Mouse (Mus musculus) embryo, embryonic 11.5 days (tissue): ENCODE measurements around the gene Pisd.

Experiments
- DNase-seq: peaks from one replicate; pipeline ENCODE4 v3.0.0-alpha.2; 2012; ENCODE audit warnings: low read depth, low spot score

The Pisd gene

DNA sequence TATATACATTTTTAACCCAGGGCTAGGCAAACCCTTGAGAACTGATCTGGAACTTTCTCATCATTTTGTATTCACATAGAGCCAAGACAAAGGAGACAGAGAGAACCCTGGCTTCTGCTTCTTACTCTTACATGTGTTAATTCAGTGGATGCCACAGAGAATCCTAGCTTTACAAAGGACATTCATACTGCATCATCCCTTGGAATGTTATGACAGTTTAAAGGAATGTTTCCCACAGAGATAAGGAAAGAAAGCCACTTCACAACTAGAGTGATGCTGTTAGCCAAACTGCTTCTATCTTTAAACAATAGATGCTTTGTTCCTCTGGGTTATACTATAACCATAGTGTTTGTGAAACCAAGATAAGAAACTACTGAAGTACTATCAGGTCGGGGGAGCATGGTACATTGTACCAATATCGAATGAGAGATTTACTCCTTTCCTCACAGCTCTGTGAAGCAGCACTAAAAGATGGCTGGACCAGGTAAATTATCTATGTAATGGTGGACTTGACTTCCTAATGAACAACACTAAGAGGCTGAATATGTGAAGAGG lies 79.1 kb downstream of the Pisd start:
- no peak for DNase-seq

DNA sequence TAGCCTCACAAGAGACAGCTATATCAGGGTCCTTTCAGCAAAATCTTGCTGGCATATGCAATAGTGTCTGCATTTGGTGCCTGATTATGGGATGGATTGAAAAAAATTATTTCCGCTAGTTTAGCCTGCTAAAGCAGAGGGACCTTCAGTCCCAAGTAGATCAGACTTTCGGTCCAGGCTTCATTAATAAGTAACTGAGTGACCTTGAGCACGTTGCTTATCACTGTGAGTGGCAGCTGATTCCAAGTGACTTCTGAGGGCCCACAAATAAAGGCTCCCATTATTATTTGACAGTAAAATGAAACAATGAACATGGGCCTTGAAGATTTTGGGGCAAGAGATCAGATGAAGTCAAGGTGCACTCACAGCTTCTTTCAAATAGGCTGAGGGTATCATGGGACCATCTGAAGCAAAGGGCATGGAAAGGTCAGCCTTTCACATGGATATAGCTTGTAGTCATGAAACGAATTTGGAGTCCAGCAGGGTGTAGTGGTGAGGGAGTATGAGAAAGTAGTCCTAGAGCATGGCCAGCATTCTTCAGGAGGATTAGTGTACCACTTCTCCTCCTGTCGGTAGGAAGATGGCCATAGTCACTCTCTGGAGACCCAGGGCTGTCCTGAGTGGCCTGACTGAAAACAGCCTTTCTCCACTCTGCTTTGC lies 88.1 kb downstream of the Pisd start:
- no peak for DNase-seq

DNA sequence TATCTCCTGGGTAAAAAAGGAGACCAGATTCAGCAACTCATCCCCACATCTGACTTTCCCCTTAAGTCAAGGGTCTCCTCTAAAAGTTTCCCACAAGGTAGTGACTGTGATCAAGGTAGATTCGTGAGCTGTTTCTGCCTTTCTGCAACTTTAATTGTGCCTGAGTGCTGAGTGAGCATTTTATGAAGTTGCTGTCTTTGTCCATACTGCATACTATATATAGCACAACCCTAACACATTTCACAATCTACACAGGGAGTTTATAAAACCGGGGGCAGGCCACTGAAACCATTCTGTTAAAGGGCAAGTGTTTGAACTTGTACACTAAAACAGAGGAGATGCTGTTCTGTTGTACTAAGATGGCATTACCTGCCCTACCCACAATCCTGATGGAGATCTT lies 92.0 kb downstream of the Pisd start:
- no peak for DNase-seq
